Mouse (Mus musculus) ES-E14 (cell line): ENCODE results near the gene Edem1.
A peak's percentile ranks its signal among the peaks of the same experiment; 100 is the strongest.

ENCODE experiments used
- CHD2 ChIP-seq: IDR thresholded peaks from 2 replicates; pipeline ENCODE4 v1.6.1; 2014; ENCODE audit warnings: mild to moderate bottlenecking, low read depth, low read length, inconsistent platforms
- HCFC1 ChIP-seq: IDR thresholded peaks from 2 replicates; pipeline ENCODE4 v1.6.1; 2012; ENCODE audit warnings: low read length, inconsistent platforms, borderline replicate concordance; ENCODE audit not compliant: insufficient read depth
- MAFK ChIP-seq: IDR thresholded peaks from 2 replicates; pipeline ENCODE4 v1.6.1; 2014; ENCODE audit warnings: mild to moderate bottlenecking, low read depth, low read length, inconsistent platforms; ENCODE audit not compliant: insufficient read depth
- ZNF384 ChIP-seq: IDR thresholded peaks from 2 replicates; pipeline ENCODE4 v1.6.1; 2012; ENCODE audit warnings: low read depth, low read length, inconsistent platforms

DNA sequence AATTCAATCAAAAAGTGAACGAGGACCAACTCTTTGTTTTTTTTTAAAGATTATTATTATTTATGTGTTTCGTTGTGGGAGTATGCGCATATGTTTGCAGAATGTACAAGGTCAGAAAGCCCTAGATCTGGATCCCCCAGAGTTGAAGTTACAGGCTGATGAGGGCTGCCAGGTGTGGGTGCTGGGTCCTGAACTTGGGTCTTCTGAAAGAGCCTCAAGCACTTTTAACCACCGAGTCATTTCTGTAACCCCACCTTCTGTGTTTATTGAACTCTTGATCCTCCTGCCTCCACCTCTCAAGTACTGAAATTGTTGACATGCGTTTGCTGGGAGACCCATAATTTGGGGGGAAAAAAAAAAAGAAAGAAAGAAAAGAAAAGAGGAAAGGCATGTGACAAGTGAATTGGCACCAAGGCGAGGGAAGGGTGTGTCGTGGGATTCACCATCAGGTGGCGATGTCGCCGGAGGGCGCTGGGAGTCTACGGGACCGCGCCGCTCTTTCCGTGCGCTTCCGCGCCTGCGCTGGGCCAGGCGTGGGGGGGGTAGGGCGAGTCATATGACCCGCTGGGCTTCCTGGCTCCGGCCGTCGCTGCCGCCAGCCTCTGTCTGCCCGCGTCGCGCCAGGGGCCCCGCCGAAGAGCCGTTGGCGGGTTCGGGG, 45.8 kb upstream of the Edem1 start, which contains the start of gene Arl8b:
- TF ChIP-seq CHD2 (no peak), MAFK (no peak), ZNF384 (no peak), HCFC1 (peak; percentile 71; the same call in 1 of the 2 replicates)
